Mouse (Mus musculus) spleen, embryonic (tissue): Measurements from ENCODE around the gene Slc25a12.

Experiments used
- CTCF ChIA-PET: fragments of 350-600 bp; sonication (Branson Sonifier 250); formaldehyde crosslinking; loops from one replicate; lab custom pipeline; 2022; lab: Charles Lee

Slc25a12 gene

GRCm38 (mm10) chr2:71350904-71351726 is 16.4 kb downstream of the Slc25a12 start:
- CTCF ChIA-PET, result interaction anchor here (0.7 kb wide), 1 partner anchor 27 kb away, joined by 3 read pairs; no protein-coding TSS in a partner anchor

GRCm38 (mm10) chr2:71350181-71350580 is 17.4 kb downstream of the Slc25a12 start:
- CTCF ChIA-PET, result no interaction called here

DNA sequence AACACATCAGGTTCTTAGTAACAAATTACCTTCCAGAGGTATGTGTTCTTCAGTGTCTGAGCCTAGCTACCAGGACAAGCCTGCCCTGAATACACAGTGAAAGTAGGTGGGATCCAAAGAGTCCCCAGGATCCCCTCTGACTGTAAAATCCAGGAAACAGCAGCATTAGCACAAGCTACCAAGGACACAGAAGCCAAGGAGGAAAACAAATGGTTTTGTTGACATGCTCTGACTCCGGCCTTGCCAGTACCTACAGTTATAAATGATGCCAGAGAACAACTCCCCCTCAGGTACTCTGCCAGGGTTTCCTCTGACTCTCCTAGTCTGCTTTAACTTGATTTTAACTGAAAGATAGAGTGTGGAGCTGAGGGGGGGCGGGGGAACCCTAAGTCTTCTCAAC is 18.0 kb downstream of the Slc25a12 start:
- CTCF ChIA-PET, result no interaction called here

GRCm38 (mm10) chr2:71347732-71348490 is 19.6 kb downstream of the Slc25a12 start:
- CTCF ChIA-PET, result no interaction called here

GRCm38 (mm10) chr2:71347160-71347559 is 20.4 kb downstream of the Slc25a12 start:
- CTCF ChIA-PET, result no interaction called here

GRCm38 (mm10) chr2:71343884-71344640 is 23.5 kb downstream of the Slc25a12 start:
- CTCF ChIA-PET, result no interaction called here

GRCm38 (mm10) chr2:71340126-71340525 is 27.4 kb downstream of the Slc25a12 start:
- CTCF ChIA-PET, result no interaction called here

DNA sequence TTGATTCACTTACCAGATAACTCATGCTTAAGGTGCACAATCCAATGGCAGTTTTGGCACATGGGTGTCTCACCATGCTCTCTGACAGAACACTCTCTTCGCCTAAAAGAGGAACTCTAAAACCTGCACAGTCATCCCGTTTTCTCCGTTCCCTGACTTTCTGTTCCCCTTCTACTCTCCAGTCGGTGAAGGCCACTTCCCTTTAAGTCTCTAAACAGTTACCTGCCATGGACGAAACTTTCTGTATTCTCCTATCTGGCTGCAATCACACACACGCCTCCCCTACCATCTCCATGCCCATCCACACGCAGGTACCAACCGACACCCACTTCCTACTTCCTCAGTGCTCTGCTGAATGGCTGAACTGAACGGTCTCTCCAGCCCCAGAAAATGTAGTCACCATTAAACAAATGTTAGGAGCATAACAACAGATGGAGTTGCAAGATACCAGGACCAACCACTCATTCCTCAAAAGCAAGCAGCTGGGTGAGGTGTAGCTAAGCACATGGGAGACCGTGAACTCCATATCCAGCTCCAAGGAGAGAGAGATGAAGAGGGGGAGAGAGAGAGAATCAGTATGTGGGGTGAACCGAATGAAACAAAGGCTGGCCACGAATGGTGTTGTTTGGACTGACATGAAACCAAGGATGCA is 29.3 kb downstream of the Slc25a12 start:
- CTCF ChIA-PET, result no interaction called here

- CTCF ChIA-PET, result no interaction called here
Observed at GRCm38 (mm10) chr2:71336631-71337030, 30.9 kb downstream of the Slc25a12 start.

DNA sequence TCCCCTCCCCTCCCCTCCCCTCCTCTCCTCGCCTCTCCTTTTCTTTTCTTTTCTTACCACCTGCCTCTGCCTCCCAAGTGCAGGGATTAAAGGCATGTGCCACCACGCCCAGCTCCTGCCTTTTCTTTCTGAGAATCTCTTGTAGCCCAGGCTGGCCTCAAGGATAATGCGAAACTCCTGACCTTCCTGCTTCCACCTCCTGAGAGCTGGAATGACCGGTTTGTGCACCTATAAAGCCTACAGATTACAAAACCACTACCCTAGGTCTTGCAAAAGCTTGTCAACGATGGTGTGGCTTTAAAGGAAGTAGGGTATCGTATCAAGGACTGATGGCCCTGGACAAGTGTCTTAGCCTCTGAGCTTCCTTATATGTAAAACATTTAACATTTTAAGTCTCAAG is 31.3 kb downstream of the Slc25a12 start:
- CTCF ChIA-PET, result no interaction called here

- CTCF ChIA-PET, result no interaction called here
Observed at GRCm38 (mm10) chr2:71333986-71334822, 33.3 kb downstream of the Slc25a12 start.

DNA sequence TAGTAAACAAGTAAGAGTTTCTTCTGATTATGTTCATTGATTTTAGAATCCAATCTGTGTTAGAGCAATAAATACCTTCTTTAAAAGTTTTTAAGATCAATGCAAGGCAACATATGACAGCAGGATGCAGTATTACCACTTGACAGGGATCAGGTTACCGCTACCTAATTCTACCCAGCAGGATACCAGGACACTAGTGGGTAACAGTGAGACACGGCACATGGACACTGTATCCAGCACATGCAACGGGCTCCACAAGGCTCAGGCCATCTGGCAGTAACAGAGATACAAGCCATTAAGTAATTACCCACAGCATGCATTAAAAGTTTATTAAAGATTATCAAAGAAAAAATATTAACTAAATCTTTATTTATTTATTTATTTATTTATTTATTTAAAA is 37.8 kb downstream of the Slc25a12 start:
- CTCF ChIA-PET, result no interaction called here

DNA sequence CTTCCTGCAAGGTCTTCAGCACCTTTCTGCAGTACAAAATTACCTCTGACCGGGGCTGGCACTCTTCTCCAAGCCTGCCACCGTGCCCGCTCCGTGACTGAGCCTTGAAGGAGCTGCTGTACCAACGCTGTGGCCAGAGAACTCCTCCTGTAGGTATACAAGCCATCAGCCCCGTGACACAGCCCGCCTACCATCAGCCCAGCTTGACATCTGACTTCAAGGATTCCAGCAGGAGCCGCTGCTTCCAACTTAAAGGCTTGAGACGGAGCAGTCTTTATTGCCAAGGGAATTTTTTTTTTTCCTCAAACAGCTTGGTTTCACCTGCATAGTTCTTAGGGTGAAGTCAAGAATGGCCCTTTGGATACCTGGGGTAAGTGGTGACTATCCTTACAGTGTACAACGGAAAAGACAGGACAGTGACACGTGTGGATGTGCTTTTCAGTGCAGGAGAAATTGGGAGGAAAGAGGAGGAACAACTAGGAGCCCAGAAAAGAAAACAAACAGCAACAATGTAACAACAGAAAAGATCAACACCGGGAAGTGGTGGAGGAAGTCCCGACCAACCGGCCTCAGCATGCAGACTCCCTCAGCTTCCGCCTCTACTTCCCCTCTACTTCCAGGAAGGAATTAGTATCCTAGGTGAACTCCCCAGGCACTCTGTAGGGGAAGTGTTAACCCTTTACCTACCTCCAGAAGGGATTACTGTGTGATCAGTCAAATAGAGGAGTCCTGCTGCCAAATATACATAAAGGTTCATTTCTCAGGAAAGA is 39.0 kb downstream of the Slc25a12 start:
- CTCF ChIA-PET, result no interaction called here

- CTCF ChIA-PET, result no interaction called here
Observed at GRCm38 (mm10) chr2:71327715-71328114, 39.8 kb downstream of the Slc25a12 start.

DNA sequence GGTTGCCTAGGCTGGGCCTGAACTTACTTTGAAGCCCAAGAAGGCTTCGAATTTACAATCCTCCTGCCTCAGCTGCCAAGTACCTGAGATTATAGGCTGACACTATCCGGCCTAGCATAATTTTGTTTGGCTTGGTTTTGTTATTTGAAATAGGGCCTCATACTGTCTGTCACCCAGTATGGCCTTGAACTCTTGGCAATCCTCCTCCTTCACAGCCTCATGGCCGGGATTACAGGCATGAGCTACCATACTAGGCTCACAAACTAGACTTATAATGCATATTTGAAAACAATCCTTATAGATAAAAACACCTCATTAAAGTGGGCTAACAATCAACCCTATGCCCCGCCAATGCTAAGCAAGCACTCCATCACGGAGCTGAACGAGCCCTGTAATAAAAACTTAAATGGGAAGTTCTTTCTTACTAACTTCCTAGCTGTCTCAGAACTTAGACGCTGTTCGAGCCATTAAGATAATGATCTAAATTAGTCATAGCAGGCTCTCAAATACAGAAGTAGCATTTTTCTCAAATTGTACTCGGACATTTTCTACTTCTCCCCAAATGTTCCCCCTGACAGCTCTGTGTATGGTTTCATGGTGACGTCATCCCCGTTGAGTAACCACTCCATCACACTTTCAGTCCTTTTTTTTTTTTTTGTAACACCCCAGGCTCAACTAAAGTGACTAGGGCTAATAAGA is 40.6 kb downstream of the Slc25a12 start:
- CTCF ChIA-PET, result no interaction called here

DNA sequence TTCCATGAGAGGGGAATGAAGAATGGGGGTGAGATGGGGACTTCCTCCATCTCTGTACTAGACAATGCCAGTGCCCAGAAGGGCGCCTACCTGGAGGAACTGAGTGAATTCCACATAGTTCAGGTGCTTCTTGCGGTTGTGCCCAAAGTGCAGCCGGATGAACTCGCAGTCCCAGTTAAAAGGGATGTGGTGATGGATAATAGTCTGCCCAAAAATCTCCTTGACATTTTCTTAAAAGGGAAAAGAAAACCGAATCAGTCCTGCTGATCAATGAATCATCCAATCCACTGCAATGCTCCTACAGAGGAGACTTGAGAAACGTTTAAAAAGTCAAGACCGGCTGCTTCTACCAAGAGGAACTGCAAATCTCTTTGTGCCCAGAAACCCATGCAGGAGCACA is 43.7 kb downstream of the Slc25a12 start:
- CTCF ChIA-PET, result interaction anchor here (0.6 kb wide), 1 partner anchor 41 kb away, joined by 5 read pairs; no protein-coding TSS in a partner anchor

GRCm38 (mm10) chr2:71321486-71321885 is 46.1 kb downstream of the Slc25a12 start:
- CTCF ChIA-PET, result no interaction called here

DNA sequence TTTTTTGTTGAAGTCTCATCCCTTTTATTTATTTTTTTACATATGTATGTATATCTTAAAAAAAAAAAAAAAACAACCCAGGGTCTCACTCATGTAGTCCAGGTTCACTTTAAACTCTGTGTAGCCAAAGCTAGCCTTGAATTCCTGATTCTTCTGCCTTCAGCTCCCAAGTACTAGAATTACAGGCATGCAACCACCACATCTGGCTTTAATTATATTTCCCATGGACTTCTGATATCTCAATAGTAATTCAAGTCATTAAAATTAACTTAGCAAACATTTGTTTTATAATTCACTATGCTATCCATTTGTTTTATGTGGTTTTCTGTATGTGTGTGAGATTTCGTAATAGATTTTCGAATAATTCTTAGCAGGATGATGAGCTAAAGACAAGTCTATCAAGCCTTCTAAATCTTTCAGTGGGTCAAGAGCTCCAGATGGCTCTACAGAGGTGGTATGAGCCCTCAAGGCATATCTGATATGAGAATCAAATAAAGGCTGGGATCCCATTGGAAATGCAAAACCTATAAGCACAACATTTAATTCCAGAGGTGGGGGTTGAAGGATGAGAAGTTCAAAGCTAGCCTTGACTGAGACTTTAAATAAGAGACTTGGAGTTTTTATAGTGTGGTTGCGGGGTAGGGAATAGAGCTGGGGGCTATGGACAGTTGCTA is 51.3 kb downstream of the Slc25a12 start:
- CTCF ChIA-PET, result interaction anchor here (0.5 to 0.6 kb wide), 2 partner anchors 150 to 257 kb away, joined by 4 to 6 read pairs; no protein-coding TSS in a partner anchor
